Mouse (Mus musculus) heart, postnatal 0 days (tissue): ENCODE results near the gene Il4ra. TPM values are rescaled to one million over a fixed set of nuclear protein-coding genes. Genes with fewer than 3 reads are reported as not detected.

Experiments used
- ATAC-seq: fragments of 200-750 bp; cut with Nextera tagmentation; 2 replicates; pipeline ENCODE4 v1.8.0; 2017; ENCODE audit warnings: low read depth, moderate number of reproducible peaks, moderate library complexity; ENCODE audit not compliant: insufficient read depth
- DNase-seq: peaks from one replicate; pipeline ENCODE4 v3.0.0-alpha.2; 2016; ENCODE audit warnings: low spot score
- H3K27ac ChIP-seq: fragments of 300-500 bp; sonication (generic); 2 replicates; pipeline ENCODE4 v1.5.1; 2014; ENCODE audit warnings: low read depth, mild to moderate bottlenecking
- H3K27me3 ChIP-seq: fragments of 300-500 bp; sonication (generic); 2 replicates; pipeline ENCODE4 v1.6.1; 2014; ENCODE audit warnings: low read length, mixed read lengths; ENCODE audit not compliant: control insufficient read depth, insufficient read depth
- H3K36me3 ChIP-seq: fragments of 300-500 bp; sonication (generic); replicated peaks from 2 replicates; pipeline ENCODE4 v1.6.1; 2014; ENCODE audit warnings: low read length, mixed read lengths; ENCODE audit not compliant: control insufficient read depth, insufficient read depth
- H3K4me1 ChIP-seq: fragments of 300-500 bp; sonication (generic); 2 replicates; pipeline ENCODE4 v1.6.1; 2014; ENCODE audit warnings: antibody characterized with exemption; ENCODE audit not compliant: control insufficient read depth, insufficient read depth
- H3K4me2 ChIP-seq: fragments of 300-500 bp; sonication (generic); 2 replicates; pipeline ENCODE4 v1.6.1; 2014; ENCODE audit warnings: low read depth, mild to moderate bottlenecking, low read length, moderate library complexity
- H3K4me3 ChIP-seq: fragments of 300-500 bp; sonication (generic); 2 replicates; pipeline ENCODE4 v1.5.1; 2014; ENCODE audit warnings: low read depth, low read length
- H3K9ac ChIP-seq: fragments of 300-500 bp; sonication (generic); replicated peaks from 2 replicates; pipeline ENCODE4 v1.6.1; 2014; ENCODE audit warnings: low read depth, low read length, mixed read lengths
- H3K9me3 ChIP-seq: fragments of 300-500 bp; sonication (generic); replicated peaks from 2 replicates; pipeline ENCODE4 v1.6.1; 2016; ENCODE audit warnings: low read length; ENCODE audit not compliant: control insufficient read depth
- CTCF ChIP-seq: IDR thresholded peaks from 2 replicates; pipeline ENCODE4 v1.5.1; 2016; ENCODE audit warnings: antibody characterized with exemption, control low read depth, low read depth
- EP300 ChIP-seq: IDR thresholded peaks from 2 replicates; pipeline ENCODE4 v1.6.1; 2016; ENCODE audit warnings: antibody characterized with exemption, low read depth
- WGBS: fragments of 180-500 bp; shearing (Covaris S2); extraction: QIAGEN DNeasy Blood & Tissue Kit; methylation state at CpG from one replicate; pipeline ENCODE4 v1.1.7; 2014; 5-methylcytosine and 5-hydroxymethylcytosine counted together
- polyA plus RNA-seq: library from polyadenylated mRNA; unstranded; fragments of >200 nt; fragmentation: Nextera tagmentation; extraction: Ambion mirVana; gene quantifications from 2 replicates; pipeline ENCODE4 v1.2.1, GENCODE M21; 2015
- total RNA-seq: library from RNA; depleted of rRNA; stranded (reverse); fragments of >200 nt; gene quantifications from 2 replicates; pipeline ENCODE4 v1.2.3, GENCODE M21; 2014; ENCODE audit warnings: low replicate concordance

Gene Il4ra
- total and polyA plus RNA-seq, 2 experiments from 2014 or later: 4.8 to 30.7 TPM

DNA sequence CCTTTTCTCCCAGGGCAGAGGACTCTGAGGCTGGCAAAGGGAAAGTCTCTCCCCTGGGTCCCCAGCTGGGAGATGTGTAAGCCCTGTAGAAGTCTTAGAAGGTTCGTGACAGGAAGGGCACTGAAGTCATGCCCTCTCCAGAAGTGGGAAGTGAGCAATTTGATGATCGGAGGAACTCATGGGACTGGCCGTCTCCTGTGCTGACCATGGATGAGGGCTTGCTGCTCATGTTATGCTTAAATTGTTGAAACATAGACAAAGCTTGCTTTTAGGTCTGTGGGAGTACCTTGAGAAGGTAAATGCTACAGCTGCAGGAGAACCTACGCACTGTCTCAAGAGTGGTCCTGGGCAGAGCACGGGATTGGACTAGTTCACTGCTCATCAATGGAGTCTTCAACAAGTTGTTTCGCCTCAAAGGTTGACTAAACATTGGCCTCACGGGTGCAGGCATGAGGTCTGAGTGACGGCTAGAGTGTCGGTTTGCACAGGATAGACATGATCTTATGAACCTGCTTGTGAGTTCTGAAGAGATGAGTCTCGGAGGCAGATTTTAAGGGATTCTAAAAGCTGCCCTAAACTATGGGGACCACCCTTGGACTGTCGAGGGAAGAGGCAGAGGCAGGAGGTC, 50.0 kb downstream of the Il4ra start:
- Histone ChIP-seq H3K9ac (no peak overlapping the region), H3K4me1 (no peaks in the 10 kb centered on the region), H3K4me2 (no peak overlapping the region), H3K9me3 (no peaks in the 10 kb centered on the region), H3K4me3 (no peak overlapping the region), H3K27me3 (no peaks in the 10 kb centered on the region), H3K27ac (no peak overlapping the region), H3K36me3 (no peaks in the 10 kb centered on the region)
- WGBS: 71% methylated on average over 11 of the region's 11 CpGs
- DNase-seq (no peak), ATAC-seq (no peak)
- TF ChIP-seq EP300: no peak
- no peak for TF ChIP-seq CTCF

DNA sequence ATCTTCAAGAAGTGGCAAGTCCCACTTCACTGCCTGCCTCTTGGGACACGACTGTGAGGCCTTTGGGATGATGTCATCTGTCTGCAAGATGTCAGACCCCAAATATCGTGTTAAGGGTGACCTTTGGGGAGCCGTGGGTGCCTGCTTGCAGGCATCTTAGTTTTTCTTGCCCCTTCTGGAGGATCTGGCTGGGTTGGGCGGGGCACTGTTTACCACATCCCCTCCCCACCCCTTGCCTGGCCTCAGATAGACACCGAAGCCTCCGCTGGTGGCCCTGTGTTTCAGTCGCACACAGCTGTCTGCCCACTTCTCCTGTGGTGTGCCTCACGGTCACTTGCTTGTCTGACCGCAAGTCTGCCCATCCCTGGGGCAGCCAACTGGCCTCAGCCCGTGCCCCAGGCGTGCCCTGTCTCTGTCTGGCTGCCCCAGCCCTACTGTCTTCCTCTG, 51.3 kb downstream of the Il4ra start, which contains the start of gene Il21r:
Il21r (plus strand) TSS at position 245 of the 447 bp plus-strand sequence.
- H3K27ac ChIP-seq: no peak within 1 kb of the TSS
- DNase-seq (no peak), ATAC-seq (no peak)
- no peaks in the 10 kb centered on the region for H3K36me3 ChIP-seq
- peak within 1 kb of the TSS; percentile 3; the same call in 1 of the 2 replicates for H3K4me2 ChIP-seq
- no peak within 1 kb of the TSS for H3K9ac ChIP-seq
- no peak for TF ChIP-seq EP300
- no peak for TF ChIP-seq CTCF
- H3K4me3 ChIP-seq: peak within 1 kb of the TSS; percentile 19; the same call in 1 of the 2 replicates
- 55% methylated on average over 11 of the region's 11 CpGs for WGBS
- no peaks in the 10 kb centered on the region for H3K4me1 ChIP-seq
- no peaks in the 10 kb centered on the region for H3K9me3 ChIP-seq
- H3K27me3 ChIP-seq: no peaks in the 10 kb centered on the region

DNA sequence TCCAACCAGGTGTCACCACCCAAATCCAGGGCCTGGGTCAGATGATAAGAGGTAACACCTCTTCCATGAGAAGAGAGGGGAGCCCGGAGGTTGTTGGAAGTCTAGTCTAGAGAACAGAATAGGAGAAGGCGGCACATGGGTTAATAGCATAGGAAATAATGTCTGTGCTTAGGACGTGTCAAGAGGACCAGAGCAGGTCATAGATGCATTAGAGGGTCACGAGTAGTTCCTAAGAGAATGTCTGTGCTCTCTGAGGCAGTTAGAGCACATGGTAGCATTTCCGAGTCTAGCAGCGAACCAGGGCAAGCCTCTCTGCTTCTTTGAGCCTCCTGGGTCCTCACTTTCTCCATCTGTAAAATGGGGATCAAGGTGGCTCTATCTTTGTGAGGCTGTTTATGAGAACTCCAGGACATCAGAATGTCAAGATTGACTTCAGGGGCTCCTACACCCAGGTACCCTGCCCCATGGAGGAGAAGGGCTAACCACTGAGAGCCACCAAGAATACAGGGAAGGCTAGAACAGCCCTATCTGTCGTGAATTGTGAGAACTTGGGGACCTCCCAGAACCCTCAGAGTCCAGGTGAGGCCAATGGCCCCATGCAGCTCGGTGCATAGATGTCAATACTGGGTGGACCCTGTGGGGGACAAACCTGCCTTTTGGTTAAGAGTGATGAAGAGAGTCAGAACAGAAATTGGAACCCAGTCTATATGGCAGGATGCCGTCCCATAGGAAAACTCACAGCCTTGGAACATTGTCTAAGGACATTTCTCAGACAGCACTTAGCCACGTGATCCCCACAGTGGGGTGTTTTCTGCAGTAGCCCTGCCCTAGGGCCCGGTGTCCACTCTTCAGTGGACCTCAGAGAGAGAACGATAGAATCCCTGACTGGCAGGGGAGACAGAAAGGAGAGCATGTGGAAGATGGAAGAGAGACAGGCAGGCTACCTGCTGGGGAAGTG, 52.7 kb downstream of the Il4ra start:
- Histone ChIP-seq H3K27me3 (no peaks in the 10 kb centered on the region), H3K27ac (no peak overlapping the region), H3K36me3 (no peaks in the 10 kb centered on the region), H3K4me2 (peak overlapping the region; percentile 3; the same call in 1 of the 2 replicates), H3K9me3 (no peaks in the 10 kb centered on the region), H3K4me3 (no peak overlapping the region; the same call in 1 of the 2 replicates), H3K4me1 (no peaks in the 10 kb centered on the region), H3K9ac (no peak overlapping the region)
- DNase-seq: no peak
- TF ChIP-seq CTCF (no peak), EP300 (no peak)
- 67% methylated on average over 12 of the region's 12 CpGs for WGBS
- ATAC-seq: no peak

DNA sequence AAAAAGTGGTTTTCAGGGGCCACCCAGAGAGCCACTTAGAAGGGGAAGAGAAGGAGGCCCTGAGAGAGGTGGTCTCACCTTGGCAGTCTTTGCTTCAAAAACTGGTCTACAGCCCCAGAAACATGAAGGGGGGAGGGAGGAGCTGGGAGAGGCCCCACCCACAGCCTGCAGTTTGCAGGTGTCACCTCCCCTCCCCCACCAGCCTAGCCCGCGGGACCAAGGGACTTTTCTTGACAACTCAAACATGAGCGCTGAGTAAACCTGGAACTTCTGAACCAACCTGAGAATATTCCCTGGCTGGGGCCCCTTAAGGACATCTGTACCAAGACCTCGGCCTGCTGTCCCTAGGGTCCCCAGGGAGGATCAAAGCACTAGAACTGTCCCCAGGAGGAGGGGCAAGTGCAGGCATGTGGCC, 53.8 kb downstream of the Il4ra start:
- no peaks in the 10 kb centered on the region for H3K36me3 ChIP-seq
- no peak overlapping the region for H3K9ac ChIP-seq
- H3K4me3 ChIP-seq: no peak overlapping the region
- no peaks in the 10 kb centered on the region for H3K27me3 ChIP-seq
- H3K4me1 ChIP-seq: no peaks in the 10 kb centered on the region
- TF ChIP-seq EP300 (no peak), CTCF (no peak)
- no peak overlapping the region for H3K27ac ChIP-seq
- H3K4me2 ChIP-seq: no peak overlapping the region; the same call in 1 of the 2 replicates
- ATAC-seq (no peak), DNase-seq (no peak)
- H3K9me3 ChIP-seq: no peaks in the 10 kb centered on the region
- 68% methylated on average over 4 of the region's 4 CpGs for WGBS

DNA sequence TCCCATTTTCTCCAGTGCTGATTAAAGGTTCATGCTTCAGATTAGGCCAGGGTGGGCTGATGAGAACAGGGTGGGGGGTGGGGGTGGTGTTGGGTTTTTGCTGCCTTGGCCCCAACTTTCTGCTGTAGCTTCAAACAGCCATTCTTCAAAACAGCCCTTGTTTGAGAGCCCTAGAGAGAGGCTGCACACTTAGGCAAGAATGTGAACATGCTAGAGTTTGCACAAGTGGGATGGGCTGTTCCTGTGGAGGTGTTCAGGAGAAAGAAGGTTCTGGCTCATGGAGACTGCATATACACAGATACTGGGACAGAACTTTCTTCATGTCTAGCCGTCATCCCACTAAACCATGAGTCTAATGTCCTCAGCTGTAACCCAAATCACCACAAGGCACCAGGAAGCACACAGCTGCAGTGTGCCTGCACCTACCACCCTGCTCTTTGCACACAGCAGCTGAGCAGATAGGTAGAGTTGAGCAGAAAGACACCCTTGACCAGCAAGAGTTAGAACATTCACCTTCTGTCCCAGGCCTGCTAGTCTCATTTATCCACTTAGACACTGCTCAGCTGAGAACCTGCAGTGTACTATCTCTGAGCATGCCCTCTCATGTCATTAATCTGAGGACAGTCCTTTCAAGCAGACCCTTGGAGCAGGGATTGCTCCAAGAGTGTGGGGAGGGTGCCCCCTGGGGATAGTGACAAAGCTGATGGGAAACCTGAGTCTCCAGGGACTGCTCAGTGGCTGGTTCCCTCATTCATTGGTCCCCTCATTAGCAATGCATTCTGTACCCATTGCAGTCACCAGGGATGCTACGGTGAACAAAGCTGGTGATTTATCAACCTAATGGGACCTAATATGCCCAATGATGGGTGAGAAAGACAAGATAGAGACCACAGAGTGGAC, 54.6 kb downstream of the Il4ra start:
- no peak for ATAC-seq
- Histone ChIP-seq H3K36me3 (no peaks in the 10 kb centered on the region), H3K27me3 (no peaks in the 10 kb centered on the region), H3K9me3 (no peaks in the 10 kb centered on the region), H3K9ac (0 out of 2 replicates have a peak overlapping the region, but pooled peaks have one; percentile 5), H3K4me1 (no peaks in the 10 kb centered on the region), H3K27ac (peak overlapping the region; percentile 6; the same call in 1 of the 2 replicates), H3K4me2 (peak overlapping the region; percentile 11; the same call in 1 of the 2 replicates), H3K4me3 (no peak overlapping the region)
- TF ChIP-seq EP300 (no peak), CTCF (no peak)
- DNase-seq: no peak
- WGBS: 69% methylated on average over 2 of the region's 2 CpGs
